Mouse (Mus musculus) heart, embryonic 12.5 days (tissue): ENCODE data around the gene Atp1b2. TPM values are rescaled to one million over a fixed set of nuclear protein-coding genes. Genes with fewer than 3 reads are reported as not detected.

ENCODE experiments used
- microRNA counts: library from miRNA; unstranded; fragments of <30 nt; microRNA quantifications from one replicate; lab custom pipeline; 2017
- microRNA-seq: library from miRNA; unstranded; fragments of <30 nt; microRNA quantifications from one replicate; pipeline ENCODE4, GENCODE M21; 2017
- polyA plus RNA-seq: library from polyadenylated mRNA; unstranded; fragments of >200 nt; fragmentation: Nextera tagmentation; extraction: Ambion mirVana; gene quantifications from 2 replicates; pipeline ENCODE4 v1.2.1, GENCODE M21; 2016

The Atp1b2 gene
- polyA plus RNA-seq, 1 experiment from 2014 or later = 30.9 TPM

MicroRNA genes within 50 kb of the gene (microRNA counts, 519-probe panel; counts per million panel counts)
- 3,709 counts per million, percentile 25 among the panel's probes with 10 or more counts for microRNA mmu-miR-467f (lab: Ali Mortazavi, UCI)

Small RNA genes within 50 kb of the gene (microRNA-seq; reads per million reads assigned to microRNA genes)
- not detected for gene Mir467f

Other genes starting within 250 kb of the Atp1b2 start
- 19.2 and 23.5 TPM in 2 replicates for gene Chd3, start 236.5 kb downstream of the Atp1b2 start, polyA plus RNA-seq
- 147 and 150 TPM in 2 replicates for gene Naa38, start 210.5 kb downstream of the Atp1b2 start, polyA plus RNA-seq
- 24.8 and 27.1 TPM in 2 replicates for gene Cyb5d1, start 210.3 kb downstream of the Atp1b2 start, polyA plus RNA-seq
- gene Tmem88, start 207.7 kb downstream of the Atp1b2 start, polyA plus RNA-seq = 34.4 and 35.7 TPM in 2 replicates
- gene Kdm6b, start 192.3 kb downstream of the Atp1b2 start, polyA plus RNA-seq = 24.9 and 25.4 TPM in 2 replicates
- gene Dnah2, start 56.8 kb downstream of the Atp1b2 start, polyA plus RNA-seq = 0.15 and 0.59 TPM in 2 replicates
- gene Efnb3, start 45.7 kb downstream of the Atp1b2 start, polyA plus RNA-seq = 87.4 and 90.0 TPM in 2 replicates
- 18.7 and 19.5 TPM in 2 replicates for gene Wrap53, start 25.7 kb downstream of the Atp1b2 start, polyA plus RNA-seq
- 76.0 and 79.1 TPM in 2 replicates for gene Trp53, start 25.6 kb downstream of the Atp1b2 start, polyA plus RNA-seq
- gene Shbg, start 12.0 kb upstream of the Atp1b2 start, polyA plus RNA-seq = 0.13 and 0.82 TPM in 2 replicates
- gene Sat2, start 16.1 kb upstream of the Atp1b2 start, polyA plus RNA-seq = 16.5 and 17.4 TPM in 2 replicates
- 37.1 and 40.1 TPM in 2 replicates for gene Fxr2, start 27.0 kb upstream of the Atp1b2 start, polyA plus RNA-seq
- not detected in 2 replicates for gene Sox15, start 49.4 kb upstream of the Atp1b2 start, polyA plus RNA-seq
- gene Mpdu1, start 56.7 kb upstream of the Atp1b2 start, polyA plus RNA-seq = 48.6 and 53.8 TPM in 2 replicates
- 4.3 and 5.2 TPM in 2 replicates for gene Cd68, start 60.2 kb upstream of the Atp1b2 start, polyA plus RNA-seq
- 404 and 420 TPM in 2 replicates for gene Eif4a1, start 66.5 kb upstream of the Atp1b2 start, polyA plus RNA-seq
- gene Senp3, start 76.1 kb upstream of the Atp1b2 start, polyA plus RNA-seq = 74.3 and 83.0 TPM in 2 replicates
- 0.28 and 0.47 TPM in 2 replicates for gene Tnfsf13, start 79.8 kb upstream of the Atp1b2 start, polyA plus RNA-seq
- gene Tnfsf12, start 89.9 kb upstream of the Atp1b2 start, polyA plus RNA-seq = 5.6 and 6.9 TPM in 2 replicates
- gene Tnfsfm13, start 90.2 kb upstream of the Atp1b2 start, polyA plus RNA-seq = 1.5 and 3.3 TPM in 2 replicates
- 23.7 and 25.2 TPM in 2 replicates for gene Polr2a, start 152.7 kb upstream of the Atp1b2 start, polyA plus RNA-seq
- gene Slc35g3, start 156.0 kb upstream of the Atp1b2 start, polyA plus RNA-seq = 0.33 TPM in 2 replicates
- gene Zbtb4, start 160.0 kb upstream of the Atp1b2 start, polyA plus RNA-seq = 2.9 and 3.3 TPM in 2 replicates
- 5.6 and 7.7 TPM in 2 replicates for gene Chrnb1, start 190.0 kb upstream of the Atp1b2 start, polyA plus RNA-seq
- gene Fgf11, start 195.9 kb upstream of the Atp1b2 start, polyA plus RNA-seq = 2.3 and 2.4 TPM in 2 replicates
- 1.5 and 1.6 TPM in 2 replicates for gene Tmem102, start 199.7 kb upstream of the Atp1b2 start, polyA plus RNA-seq
- not detected in 2 replicates for gene Gm39566, start 209.4 kb upstream of the Atp1b2 start, polyA plus RNA-seq
- gene Spem2, start 212.5 kb upstream of the Atp1b2 start, polyA plus RNA-seq = not detected in 2 replicates
- gene Spem1, start 216.2 kb upstream of the Atp1b2 start, polyA plus RNA-seq = not detected in 2 replicates
- 1.8 and 2.3 TPM in 2 replicates for gene Nlgn2, start 231.8 kb upstream of the Atp1b2 start, polyA plus RNA-seq
- 289 and 297 TPM in 2 replicates for gene Tmem256, start 232.6 kb upstream of the Atp1b2 start, polyA plus RNA-seq
- gene Plscr3, start 240.4 kb upstream of the Atp1b2 start, polyA plus RNA-seq = 77.9 and 82.3 TPM in 2 replicates